Mouse (Mus musculus): ENCODE results near the gene Pcyox1. TPM values are rescaled to one million over a fixed set of nuclear protein-coding genes. Genes with fewer than 3 reads are reported as not detected.
"Not testable (repeated sequence)": the region's sequence is repeated elsewhere in the genome, so short reads cannot be mapped to it uniquely, and the experiment has no call there.

Pcyox1 gene
- total RNA-seq, 2 experiments from 2014 or later, result 95.3 to 104 TPM

- DNase-seq (ENCODE audit: low spot score in 2 of 2), result no peak
- intact Hi-C loops (cut with DNase I), result no loop called here
Observed at GRCm38 (mm10) chr6:86399995-86400394, 3.0 kb upstream of the Pcyox1 start.

- no peak for DNase-seq (ENCODE audit: low spot score in 2 of 2)
- intact Hi-C loops (cut with DNase I), result no loop called here
Observed at GRCm38 (mm10) chr6:86398986-86399385, 2.0 kb upstream of the Pcyox1 start.

GRCm38 (mm10) chr6:86397257-86397980, 465 bp upstream of the Pcyox1 start:
- no peak for DNase-seq (ENCODE audit: low spot score in 2 of 2)
- intact Hi-C loops (cut with DNase I), result loop anchor here (2.0 kb wide), 2 partner anchors 33 to 269 kb away; partner anchors contain the start of gene Fam136a

GRCm38 (mm10) chr6:86395969-86396368, 985 bp downstream of the Pcyox1 start:
- no peak for DNase-seq (ENCODE audit: low spot score in 2 of 2)
- intact Hi-C loops (cut with DNase I), result loop anchor here (2.0 kb wide), 2 partner anchors 31 to 267 kb away; partner anchors contain the start of gene Fam136a

- no peak for DNase-seq (ENCODE audit: low spot score in 2 of 2)
- intact Hi-C loops (cut with DNase I), result no loop called here
Observed at GRCm38 (mm10) chr6:86395021-86395420, 1.9 kb downstream of the Pcyox1 start.

GRCm38 (mm10) chr6:86394078-86394720, 2.8 kb downstream of the Pcyox1 start:
- DNase-seq (ENCODE audit: low spot score in 2 of 2), result no peak
- intact Hi-C loops (cut with DNase I), result no loop called here

- DNase-seq (ENCODE audit: low spot score in 2 of 2), result no peak
- intact Hi-C loops (cut with DNase I), result no loop called here
Observed at GRCm38 (mm10) chr6:86393187-86393586, 3.8 kb downstream of the Pcyox1 start.

- intact Hi-C loops (cut with DNase I), result no loop called here
- DNase-seq (ENCODE audit: low spot score in 2 of 2), result no peak
Observed at GRCm38 (mm10) chr6:86391326-86391725, 5.6 kb downstream of the Pcyox1 start.

- intact Hi-C loops (cut with DNase I), result no loop called here
- no peak for DNase-seq (ENCODE audit: low spot score in 2 of 2)
Observed at GRCm38 (mm10) chr6:86388461-86388860, 8.5 kb downstream of the Pcyox1 start.

GRCm38 (mm10) chr6:86387313-86387712, 9.6 kb downstream of the Pcyox1 start:
- no peak for DNase-seq (ENCODE audit: low spot score in 2 of 2)

GRCm38 (mm10) chr6:86385362-86386104, 11.4 kb downstream of the Pcyox1 start:
- DNase-seq (ENCODE audit: low spot score in 2 of 2), result no peak
- intact Hi-C loops (cut with DNase I), result no loop called here

More at GRCm38 (mm10) chr6:86387313-86387712, 9.6 kb downstream of the Pcyox1 start:
- intact Hi-C loops (cut with DNase I), result no loop called here

GRCm38 (mm10) chr6:86384692-86385091, 12.3 kb downstream of the Pcyox1 start:
- DNase-seq (ENCODE audit: low spot score in 2 of 2), result no peak
- intact Hi-C loops (cut with DNase I), result no loop called here

GRCm38 (mm10) chr6:86383370-86383769, 13.6 kb downstream of the Pcyox1 start:
- intact Hi-C loops (cut with DNase I), result no loop called here
- no peak for DNase-seq (ENCODE audit: low spot score in 2 of 2)

GRCm38 (mm10) chr6:86382551-86382950, 14.4 kb downstream of the Pcyox1 start:
- intact Hi-C loops (cut with DNase I), result no loop called here
- DNase-seq (ENCODE audit: low spot score in 2 of 2), result no peak

- DNase-seq (ENCODE audit: low spot score in 2 of 2); intact Hi-C loops (cut with DNase I): not testable (repeated sequence)
Observed at GRCm38 (mm10) chr6:86380112-86380511, 16.8 kb downstream of the Pcyox1 start.

- intact Hi-C loops (cut with DNase I), result no loop called here
- no peak for DNase-seq (ENCODE audit: low spot score in 2 of 2)
Observed at GRCm38 (mm10) chr6:86378341-86378740, 18.6 kb downstream of the Pcyox1 start.

GRCm38 (mm10) chr6:86373556-86373955, 23.4 kb downstream of the Pcyox1 start:
- DNase-seq (ENCODE audit: low spot score in 2 of 2), result no peak
- intact Hi-C loops (cut with DNase I), result no loop called here

GRCm38 (mm10) chr6:86371950-86372516, 24.9 kb downstream of the Pcyox1 start:
- DNase-seq (ENCODE audit: low spot score in 2 of 2), result no peak
- intact Hi-C loops (cut with DNase I), result no loop called here

- DNase-seq (ENCODE audit: low spot score in 2 of 2), result peak; percentile 98 to 99
- intact Hi-C loops (cut with DNase I), result no loop called here
Observed at GRCm38 (mm10) chr6:86371340-86371911, 25.5 kb downstream of the Pcyox1 start.
